Mouse (Mus musculus) myocyte (in vitro differentiated cells): ENCODE data around the gene Fbll1. TPM values are rescaled to one million over a fixed set of nuclear protein-coding genes. Genes with fewer than 3 reads are reported as not detected.

ENCODE experiments used
- H3K27me3 ChIP-seq: one replicate; pipeline ENCODE4 v1.6.1; 2011; ENCODE audit not compliant: control insufficient read depth, insufficient read depth, insufficient read length
- H3K36me3 ChIP-seq: one replicate; pipeline ENCODE4 v1.6.1; 2011; ENCODE audit not compliant: control insufficient read depth, insufficient read depth
- H3K4me2 ChIP-seq: one replicate; pipeline ENCODE4 v1.6.1; 2011; ENCODE audit warnings: low read depth, control low read depth
- H3K4me3 ChIP-seq: one replicate; pipeline ENCODE4 v1.5.1; 2011; ENCODE audit warnings: mild to moderate bottlenecking, control low read depth, moderate library complexity
- H3K79me2 ChIP-seq: one replicate; pipeline ENCODE4 v1.6.1; 2011; ENCODE audit not compliant: control insufficient read depth, insufficient read depth
- H3ac ChIP-seq: one replicate; pipeline ENCODE4 v1.6.1; 2011; ENCODE audit not compliant: control insufficient read depth, insufficient read length
- CEBPB ChIP-seq: IDR thresholded peaks from 2 replicates; pipeline ENCODE4 v1.6.1; 2011; ENCODE audit warnings: mild to moderate bottlenecking, moderate library complexity; ENCODE audit not compliant: poor library complexity, insufficient read depth, severe bottlenecking
- E2F4 ChIP-seq: IDR thresholded peaks from one replicate; pipeline ENCODE4 v1.6.1; 2011; ENCODE audit warnings: mild to moderate bottlenecking, control low read depth, moderate library complexity; ENCODE audit not compliant: insufficient read depth
- MAX ChIP-seq: IDR thresholded peaks from one replicate; pipeline ENCODE4 v1.6.1; 2011; ENCODE audit warnings: low read depth, mild to moderate bottlenecking, control low read depth
- MYOD1 ChIP-seq, 3 experiments: IDR thresholded peaks; one replicate each; pipeline ENCODE4 v1.6.1; 2011; ENCODE audit warnings: control low read depth in 2 of 3, low read depth in 2 of 3, mild to moderate bottlenecking in 2 of 3, moderate library complexity in 1 of 3; ENCODE audit not compliant: insufficient read length in 2 of 3, control insufficient read depth in 1 of 3
- MYOG ChIP-seq, 3 experiments: IDR thresholded peaks; one replicate each; pipeline ENCODE4 v1.6.1; 2011; ENCODE audit warnings: control low read depth in 2 of 3, low read depth in 2 of 3, mild to moderate bottlenecking in 2 of 3; ENCODE audit not compliant: insufficient read length in 2 of 3, control insufficient read depth in 1 of 3, insufficient read depth in 1 of 3
- POLR2A ChIP-seq: IDR thresholded peaks from one replicate; pipeline ENCODE4 v1.6.1; 2011; ENCODE audit warnings: low read depth, mild to moderate bottlenecking, control low read depth, moderate library complexity; ENCODE audit not compliant: insufficient read length
- POLR2AphosphoS2 ChIP-seq: IDR thresholded peaks from one replicate; pipeline ENCODE4 v1.6.1; 2011; ENCODE audit warnings: low read depth, control low read depth; ENCODE audit not compliant: insufficient read length
- REST ChIP-seq: IDR thresholded peaks from one replicate; pipeline ENCODE4 v1.6.1; 2011; ENCODE audit warnings: mild to moderate bottlenecking, control low read depth, moderate library complexity; ENCODE audit not compliant: insufficient read depth, insufficient read length
- SRF ChIP-seq: IDR thresholded peaks from one replicate; pipeline ENCODE4 v1.6.1; 2011; ENCODE audit warnings: low read depth; ENCODE audit not compliant: control insufficient read depth, insufficient read length
- TCF12 ChIP-seq: IDR thresholded peaks from one replicate; pipeline ENCODE4 v1.6.1; 2011; ENCODE audit warnings: mild to moderate bottlenecking, control low read depth; ENCODE audit not compliant: poor library complexity, insufficient read depth, severe bottlenecking
- TCF3 ChIP-seq: IDR thresholded peaks from one replicate; pipeline ENCODE4 v1.6.1; 2011; ENCODE audit warnings: low read depth, control low read depth; ENCODE audit not compliant: insufficient read length
- USF1 ChIP-seq: IDR thresholded peaks from one replicate; pipeline ENCODE4 v1.6.1; 2011; ENCODE audit warnings: low read depth, mild to moderate bottlenecking, control low read depth, moderate library complexity
- polyA plus RNA-seq: library from polyadenylated mRNA; unstranded; fragments of >200 nt; fragmentation: generic; extraction: Trizol; gene quantifications from one replicate; pipeline ENCODE4 v1.2.1, GENCODE M21; 2012; ENCODE audit warnings: missing spikeins

Fbll1 gene
- polyA plus RNA-seq, 1 experiment: not detected

- H3ac ChIP-seq: no peak overlapping the region
- TF ChIP-seq TCF12: no peak
- TF ChIP-seq E2F4: no peak
- TF ChIP-seq REST: no peak
- TF ChIP-seq MYOD1 (IDR thresholded peaks at IDR 0.05; ENCODE audit: control insufficient read depth in 1 of 3, insufficient read length in 2 of 3, low read depth in 2 of 3): no peak
- no peak for TF ChIP-seq MYOG (IDR thresholded peaks at IDR 0.05; ENCODE audit: control insufficient read depth in 1 of 3, insufficient read depth in 1 of 3, insufficient read length in 2 of 3, low read depth in 2 of 3)
- TF ChIP-seq USF1: no peak
- no peak for TF ChIP-seq SRF
- TF ChIP-seq MAX: no peak
- H3K4me2 ChIP-seq: peak overlapping the region; percentile 68
- peaks cover 7% of the 10 kb centered on the region for H3K36me3 ChIP-seq
- no peaks in the 10 kb centered on the region for H3K27me3 ChIP-seq
- H3K4me3 ChIP-seq: peak overlapping the region; percentile 83
- peaks cover 62% of the 10 kb centered on the region for H3K79me2 ChIP-seq
These were observed 27.8 kb downstream of the Fbll1 start for GRCm38 (mm10) chr11:35770741-35771504.

- TF ChIP-seq POLR2AphosphoS2 (peak; percentile 59), E2F4 (no peak), POLR2A (peak; percentile 71), CEBPB (no peak)
- H3K4me3 ChIP-seq: peak overlapping the region; percentile 83
- H3K27me3 ChIP-seq: no peaks in the 10 kb centered on the region
- peaks cover 52% of the 10 kb centered on the region for H3K79me2 ChIP-seq
- H3K36me3 ChIP-seq: peaks cover 5% of the 10 kb centered on the region
- peak overlapping the region; percentile 59 for H3ac ChIP-seq
- H3K4me2 ChIP-seq: peak overlapping the region; percentile 68
These were observed 28.8 kb downstream of the Fbll1 start for GRCm38 (mm10) chr11:35769746-35770437.

GRCm38 (mm10) chr11:35769188-35769745 lies 29.4 kb downstream of the Fbll1 start, which contains the start of gene Pank3:
Gene Pank3 (plus strand): TSS chr11:35769484.
- peak within 1 kb of the TSS; percentile 59 for H3ac ChIP-seq

GRCm38 (mm10) chr11:35766845-35767244 lies 31.8 kb downstream of the Fbll1 start:
- H3K79me2 ChIP-seq: peaks cover 21% of the 10 kb centered on the region

More at GRCm38 (mm10) chr11:35769188-35769745, 29.4 kb downstream of the Fbll1 start, which contains the start of gene Pank3:
- Histone ChIP-seq H3K27me3 (no peaks in the 10 kb centered on the region), H3K79me2 (peaks cover 45% of the 10 kb centered on the region), H3K36me3 (peaks cover 5% of the 10 kb centered on the region), H3K4me2 (peak within 1 kb of the TSS; percentile 75), H3K4me3 (peak within 1 kb of the TSS; percentile 83)
- TF ChIP-seq POLR2A (peak; percentile 57), E2F4 (peak; percentile 8), USF1 (peak; percentile 92), MYOG (IDR thresholded peaks at IDR 0.05; ENCODE audit: control insufficient read depth in 1 of 3, insufficient read depth in 1 of 3, insufficient read length in 2 of 3, low read depth in 2 of 3) (no peak), MYOD1 (IDR thresholded peaks at IDR 0.05; ENCODE audit: control insufficient read depth in 1 of 3, insufficient read length in 2 of 3, low read depth in 2 of 3) (no peak), TCF12 (no peak), POLR2AphosphoS2 (no peak), REST (no peak), CEBPB (no peak), MAX (no peak), TCF3 (no peak), SRF (no peak)

More at GRCm38 (mm10) chr11:35766845-35767244, 31.8 kb downstream of the Fbll1 start:
- TF ChIP-seq MYOD1 (IDR thresholded peaks at IDR 0.05; ENCODE audit: control insufficient read depth in 1 of 3, insufficient read length in 2 of 3, low read depth in 2 of 3) (no peak), USF1 (no peak), TCF12 (no peak), SRF (no peak), CEBPB (no peak), POLR2AphosphoS2 (no peak), REST (no peak), POLR2A (no peak), MAX (no peak), MYOG (IDR thresholded peaks at IDR 0.05; ENCODE audit: control insufficient read depth in 1 of 3, insufficient read depth in 1 of 3, insufficient read length in 2 of 3, low read depth in 2 of 3) (no peak), E2F4 (no peak), TCF3 (no peak)
- H3ac ChIP-seq: no peak overlapping the region
- H3K27me3 ChIP-seq: no peaks in the 10 kb centered on the region
- H3K4me2 ChIP-seq: no peak overlapping the region
- H3K4me3 ChIP-seq: no peak overlapping the region
- no peaks in the 10 kb centered on the region for H3K36me3 ChIP-seq
